Mouse (Mus musculus): ENCODE data around the gene Rrp12. TPM values are rescaled to one million over a fixed set of nuclear protein-coding genes. Genes with fewer than 3 reads are reported as not detected.
A peak's percentile ranks its signal among the peaks of the same experiment; 100 is the strongest.

Rrp12 gene
- polyA plus RNA-seq, 1 experiment from 2014 or later = 15.2 TPM

DNA sequence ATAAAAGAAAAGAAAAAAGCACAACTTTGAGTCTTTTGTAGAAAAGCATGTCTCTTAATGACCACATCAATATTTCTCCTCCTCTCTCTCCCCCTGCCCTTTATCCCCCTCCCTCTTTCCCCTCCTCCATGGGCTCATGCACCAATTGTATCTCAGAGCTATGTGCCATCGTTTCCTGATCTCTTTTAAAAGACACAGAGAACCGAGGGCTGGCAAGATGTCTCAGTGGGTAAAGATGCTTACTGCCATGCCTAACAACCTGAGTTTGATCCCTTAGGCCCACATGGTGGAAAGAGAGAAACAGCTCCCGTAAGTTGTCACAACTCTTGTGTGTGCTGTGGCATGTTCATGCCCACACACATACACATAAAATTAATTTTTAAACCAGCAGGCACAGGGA is 59.3 kb downstream of the Rrp12 start:
- Histone ChIP-seq H3K4me2 (peak overlapping the region; percentile 65), H3K4me1 (replicated peaks) (peaks cover 99% of the 10 kb centered on the region), H3K4me3 (replicated peaks) (peak overlapping the region; percentile 37), H3K36me3 (no peaks in the 10 kb centered on the region), H3K9me3 (replicated peaks) (no peaks in the 10 kb centered on the region), H3K27ac (peak overlapping the region; percentile 97), H3K27me3 (no peaks in the 10 kb centered on the region), H3K9ac (peak overlapping the region; percentile 66)
- DNase-seq (no peak), ATAC-seq (ENCODE audit: low read depth) (no peak)
- 36% methylated on average over 3 of the region's 3 CpGs for WGBS (ENCODE audit: insufficient replicate concordance)

DNA sequence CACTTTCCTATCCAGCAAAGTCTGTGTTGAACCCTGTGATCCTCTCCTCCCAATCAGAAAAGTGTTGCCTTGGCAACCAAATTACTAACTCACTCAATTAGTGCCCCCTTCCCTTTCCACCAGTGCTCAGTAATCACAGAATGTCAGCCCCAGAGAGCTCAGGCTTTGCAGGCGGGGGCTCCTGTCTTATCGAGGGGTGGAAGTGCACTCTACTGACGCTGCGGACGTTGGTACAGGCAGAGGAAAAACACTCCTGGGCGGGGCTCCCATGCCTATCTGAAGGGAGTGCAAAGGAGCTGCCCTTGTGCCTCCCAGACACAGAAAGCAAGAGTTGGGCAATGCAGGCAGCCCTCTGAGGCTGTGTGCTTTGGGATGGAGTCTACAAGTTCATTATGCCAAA is 60.2 kb downstream of the Rrp12 start:
- H3K4me1 ChIP-seq (replicated peaks) = peaks cover 99% of the 10 kb centered on the region
- ATAC-seq (ENCODE audit: low read depth) = peak; percentile 89
- H3K36me3 ChIP-seq = no peaks in the 10 kb centered on the region
- DNase-seq = peak; percentile 91
- H3K27me3 ChIP-seq = no peaks in the 10 kb centered on the region
- H3K4me2 ChIP-seq = peak overlapping the region; percentile 65
- no peaks in the 10 kb centered on the region for H3K9me3 ChIP-seq (replicated peaks)
- 0% methylated on average over 6 of the region's 6 CpGs for WGBS (ENCODE audit: insufficient replicate concordance)
- peak overlapping the region; percentile 37 for H3K4me3 ChIP-seq (replicated peaks)
- peak overlapping the region; percentile 97 for H3K27ac ChIP-seq
- H3K9ac ChIP-seq = peak overlapping the region; percentile 66

DNA sequence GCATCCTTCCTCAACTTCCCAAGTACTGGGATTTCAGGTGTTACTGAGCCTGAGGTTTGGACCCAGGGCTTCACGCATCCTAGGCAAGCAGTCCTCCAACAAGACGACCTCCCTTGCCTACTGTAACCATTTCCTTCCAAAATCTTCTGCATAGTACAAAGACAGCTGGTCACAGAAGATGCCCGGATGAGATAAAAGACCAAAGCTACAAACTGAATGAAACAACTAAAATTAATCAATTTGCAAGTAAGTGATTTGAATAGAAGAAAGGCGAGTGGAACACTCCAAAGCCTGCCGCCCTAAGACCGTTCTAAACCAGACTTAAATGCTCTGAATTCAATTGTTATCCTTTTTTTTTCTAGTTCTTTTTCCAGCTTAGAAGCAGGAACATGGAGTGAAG is 60.6 kb downstream of the Rrp12 start:
- Histone ChIP-seq H3K4me2 (peak overlapping the region; percentile 65), H3K9me3 (replicated peaks) (no peaks in the 10 kb centered on the region), H3K27me3 (no peaks in the 10 kb centered on the region), H3K27ac (peak overlapping the region; percentile 97), H3K4me3 (replicated peaks) (peak overlapping the region; percentile 37; the same call in 1 of the 2 replicates), H3K9ac (peak overlapping the region; percentile 66; the same call in 1 of the 2 replicates), H3K4me1 (replicated peaks) (peaks cover 99% of the 10 kb centered on the region), H3K36me3 (no peaks in the 10 kb centered on the region)
- 45% methylated on average over 6 of the region's 6 CpGs for WGBS (ENCODE audit: insufficient replicate concordance)
- DNase-seq (no peak), ATAC-seq (ENCODE audit: low read depth) (no peak)

DNA sequence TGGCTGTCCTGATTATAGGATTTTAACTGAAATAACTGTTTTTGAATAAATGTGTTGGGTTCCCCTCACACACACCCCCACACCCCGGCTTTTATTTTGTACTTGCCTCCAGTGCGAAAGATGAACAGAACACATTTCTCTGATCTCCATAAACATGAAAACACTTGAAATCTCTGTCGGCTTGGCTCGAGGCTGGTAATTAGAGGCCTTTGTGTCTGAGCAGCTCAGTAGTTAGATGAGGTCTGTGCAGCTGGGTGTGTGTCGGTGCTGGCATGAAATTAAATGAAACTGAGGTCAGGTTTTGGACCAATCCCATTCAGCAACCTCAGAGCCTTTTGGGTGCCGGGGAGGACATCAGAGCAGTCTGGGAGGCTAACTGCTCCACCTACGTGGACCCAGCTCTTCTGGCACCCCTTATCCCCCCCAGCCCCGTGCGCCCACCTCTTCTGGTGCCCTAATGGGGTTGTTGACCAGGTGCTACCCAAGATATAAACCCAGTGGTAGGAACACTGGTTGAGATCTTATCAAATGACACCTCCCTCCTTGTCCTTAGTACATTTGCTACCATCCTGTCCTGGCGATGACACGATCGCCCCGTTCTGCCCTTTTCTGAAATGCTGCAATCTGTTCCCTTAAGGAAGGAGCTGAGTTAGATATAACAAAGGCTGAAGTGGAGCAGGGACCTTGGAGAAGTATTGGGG is 63.3 kb downstream of the Rrp12 start:
- no peaks in the 10 kb centered on the region for H3K27me3 ChIP-seq
- ATAC-seq (ENCODE audit: low read depth) (no peak), DNase-seq (no peak)
- H3K4me3 ChIP-seq (replicated peaks) = peak overlapping the region; percentile 92
- H3K27ac ChIP-seq = peak overlapping the region; percentile 76
- 49% methylated on average over 13 of the region's 13 CpGs for WGBS (ENCODE audit: insufficient replicate concordance)
- peaks cover 81% of the 10 kb centered on the region for H3K4me1 ChIP-seq (replicated peaks)
- H3K36me3 ChIP-seq = no peaks in the 10 kb centered on the region
- peak overlapping the region; percentile 99 for H3K4me2 ChIP-seq
- no peaks in the 10 kb centered on the region for H3K9me3 ChIP-seq (replicated peaks)
- H3K9ac ChIP-seq = peak overlapping the region; percentile 94

DNA sequence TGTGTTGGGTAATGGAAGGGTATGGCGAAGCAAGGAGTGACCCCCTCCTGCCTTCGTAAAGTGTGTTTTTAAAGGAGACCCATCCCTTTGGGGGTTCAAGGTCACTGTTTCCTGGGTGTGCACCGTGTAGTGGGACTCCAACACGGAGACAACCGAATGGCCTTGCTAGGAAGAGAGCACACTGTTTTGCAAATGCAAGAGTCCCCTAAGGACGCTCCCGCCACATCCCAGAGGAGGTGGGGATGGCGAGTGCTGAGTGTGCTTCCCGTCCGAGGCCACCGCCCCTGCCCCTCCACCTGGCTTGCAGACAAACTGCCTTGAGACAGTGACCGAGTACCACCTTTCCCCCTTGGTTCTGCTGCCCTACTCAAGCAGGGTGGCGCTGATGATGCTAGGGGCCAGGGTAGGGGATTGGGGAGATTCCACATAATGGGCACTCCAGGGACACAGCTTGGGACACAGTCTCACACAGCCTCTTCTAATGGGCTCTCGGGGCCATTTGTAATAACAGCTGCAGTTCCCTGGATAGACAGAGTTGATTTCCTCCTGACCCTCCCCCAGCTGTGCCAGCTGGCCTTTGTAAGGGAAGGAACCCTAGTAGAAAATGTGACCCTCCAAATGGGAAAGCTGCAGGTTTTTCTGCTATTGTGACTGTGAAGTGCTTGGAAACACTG is 64.1 kb downstream of the Rrp12 start:
- no peaks in the 10 kb centered on the region for H3K36me3 ChIP-seq
- H3K9ac ChIP-seq = peak overlapping the region; percentile 94
- H3K27ac ChIP-seq = peak overlapping the region; percentile 76
- peak overlapping the region; percentile 92 for H3K4me3 ChIP-seq (replicated peaks)
- DNase-seq = no peak
- H3K9me3 ChIP-seq (replicated peaks) = no peaks in the 10 kb centered on the region
- ATAC-seq (ENCODE audit: low read depth) = no peak
- H3K4me1 ChIP-seq (replicated peaks) = peaks cover 73% of the 10 kb centered on the region
- H3K27me3 ChIP-seq = no peaks in the 10 kb centered on the region
- 14% methylated on average over 14 of the region's 14 CpGs for WGBS (ENCODE audit: insufficient replicate concordance)
- peak overlapping the region; percentile 99 for H3K4me2 ChIP-seq

DNA sequence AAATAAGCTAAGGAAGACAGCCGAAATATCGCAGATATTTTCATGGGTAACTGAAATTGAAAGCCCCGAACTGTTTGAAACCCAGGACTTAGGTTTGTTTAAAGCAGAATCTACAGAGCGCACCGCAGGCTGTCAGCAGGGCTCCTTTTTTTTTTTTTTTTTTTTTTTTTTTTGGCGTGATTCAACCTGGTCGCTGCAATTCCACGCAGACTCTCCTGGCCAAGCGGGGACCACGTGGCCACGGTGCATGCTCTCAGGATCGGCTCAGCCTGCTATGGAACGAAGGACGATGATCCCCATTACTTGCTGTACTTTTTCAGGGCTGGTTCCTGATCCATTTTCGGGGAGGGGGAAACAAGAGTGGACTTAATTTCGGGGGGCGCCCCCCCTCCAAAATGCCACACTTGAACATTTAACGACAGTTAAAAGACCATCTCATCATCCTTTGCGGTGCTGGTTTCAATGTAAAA is 64.8 kb downstream of the Rrp12 start:
- Histone ChIP-seq H3K4me2 (peak overlapping the region; percentile 99), H3K36me3 (no peaks in the 10 kb centered on the region), H3K9me3 (replicated peaks) (no peaks in the 10 kb centered on the region), H3K27ac (peak overlapping the region; percentile 94), H3K4me3 (replicated peaks) (peak overlapping the region; percentile 92), H3K27me3 (no peaks in the 10 kb centered on the region), H3K9ac (peak overlapping the region; percentile 94), H3K4me1 (replicated peaks) (peaks cover 66% of the 10 kb centered on the region)
- ATAC-seq (ENCODE audit: low read depth) (no peak), DNase-seq (no peak)
- under 1% methylated on average over 18 of the region's 19 CpGs for WGBS (ENCODE audit: insufficient replicate concordance)

DNA sequence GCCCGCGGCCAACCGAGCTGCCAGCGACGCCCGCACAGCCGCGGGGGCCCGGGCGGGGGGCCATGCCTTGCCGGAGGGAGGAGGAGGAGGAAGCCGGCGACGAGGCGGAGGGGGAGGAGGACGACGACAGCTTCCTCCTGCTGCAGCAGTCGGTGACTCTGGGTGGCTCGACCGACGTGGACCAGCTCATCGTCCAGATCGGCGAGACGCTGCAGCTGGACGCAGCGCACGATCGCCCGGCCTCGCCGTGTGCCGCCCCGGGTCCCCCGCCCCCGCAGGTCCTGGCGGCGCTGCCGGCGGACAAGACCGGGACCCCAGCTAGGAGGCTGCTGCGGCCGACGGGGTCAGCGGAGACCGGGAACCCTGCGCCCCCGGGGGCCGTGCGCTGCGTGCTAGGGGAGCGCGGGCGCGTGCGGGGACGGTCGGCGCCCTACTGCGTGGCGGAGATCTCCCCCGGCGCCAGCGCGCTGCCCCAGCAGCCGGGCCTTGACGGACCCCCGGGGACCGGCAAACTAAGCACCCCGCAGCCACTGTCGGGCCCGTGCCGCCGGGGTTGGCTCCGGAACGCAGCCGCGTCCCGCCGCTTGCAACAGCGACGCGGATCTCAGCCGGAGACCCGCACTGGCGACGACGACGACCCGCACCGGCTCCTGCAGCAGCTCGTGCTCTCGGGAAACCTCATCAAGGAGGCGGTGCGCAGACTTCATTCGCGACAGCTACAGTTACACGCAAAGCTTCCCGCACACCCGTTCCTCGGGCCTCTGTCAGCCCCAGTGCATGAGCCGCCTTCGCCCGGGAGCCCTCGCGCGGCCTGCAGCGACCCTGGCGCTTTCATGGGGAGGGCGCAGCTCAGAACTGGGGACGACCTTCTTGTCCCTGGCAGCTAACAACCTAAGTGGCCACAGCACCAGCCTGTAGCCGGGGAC is 65.6 kb downstream of the Rrp12 start:
- Histone ChIP-seq H3K27ac (peak overlapping the region; percentile 94), H3K9me3 (replicated peaks) (no peaks in the 10 kb centered on the region), H3K27me3 (no peaks in the 10 kb centered on the region), H3K9ac (peak overlapping the region; percentile 94), H3K4me3 (replicated peaks) (peak overlapping the region; percentile 92), H3K36me3 (no peaks in the 10 kb centered on the region), H3K4me1 (replicated peaks) (peaks cover 61% of the 10 kb centered on the region), H3K4me2 (peak overlapping the region; percentile 99)
- peak; percentile 52 for ATAC-seq (ENCODE audit: low read depth)
- no peak for DNase-seq
- under 1% methylated on average over 110 of the region's 112 CpGs for WGBS (ENCODE audit: insufficient replicate concordance)

DNA sequence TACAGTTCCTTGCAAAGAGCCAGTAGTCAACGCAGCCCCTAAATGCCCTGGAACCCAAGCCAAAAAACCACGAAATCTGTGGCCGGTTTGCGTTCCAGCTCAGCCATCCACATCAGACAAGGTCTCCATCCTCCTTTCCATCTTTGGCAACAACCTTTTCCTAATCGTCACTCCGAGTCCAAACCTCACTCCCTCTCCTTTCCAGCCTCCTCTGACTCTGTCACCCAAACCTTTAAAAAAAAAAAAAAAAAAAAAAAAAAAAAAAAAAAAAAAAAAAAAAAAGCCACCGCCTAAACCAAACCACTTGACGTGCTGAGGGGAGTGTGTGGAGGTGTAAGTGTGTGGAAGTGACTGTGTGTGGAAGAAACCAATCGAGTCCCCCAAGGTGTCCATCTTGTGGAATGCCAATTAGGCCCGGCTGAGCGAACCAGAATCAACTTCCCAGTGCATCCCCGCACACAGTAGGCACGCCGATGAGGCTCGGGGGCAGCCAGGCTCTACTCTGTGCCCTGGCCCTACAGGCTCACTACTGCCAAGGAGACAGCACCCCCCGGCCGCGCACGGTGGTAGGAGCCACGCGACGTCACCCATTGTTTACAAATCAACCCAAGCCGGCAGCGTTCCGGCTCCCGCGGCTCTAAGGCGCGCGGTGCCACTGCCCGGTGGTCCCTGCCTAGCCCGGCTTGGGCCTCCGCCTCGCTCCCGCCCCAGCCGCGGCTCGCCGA is 66.4 kb downstream of the Rrp12 start, which contains the start of gene Frat1:
Frat1 (plus strand) TSS at position 590 of the 725 bp plus-strand sequence.
- Histone ChIP-seq H3K4me1 (replicated peaks) (peaks cover 59% of the 10 kb centered on the region), H3K9me3 (replicated peaks) (no peaks in the 10 kb centered on the region), H3K4me3 (replicated peaks) (peak within 1 kb of the TSS; percentile 92), H3K4me2 (peak within 1 kb of the TSS; percentile 99), H3K9ac (peak within 1 kb of the TSS; percentile 94), H3K36me3 (no peaks in the 10 kb centered on the region), H3K27ac (peak within 1 kb of the TSS; percentile 94), H3K27me3 (no peaks in the 10 kb centered on the region)
- WGBS (ENCODE audit: insufficient replicate concordance) = under 1% methylated on average over 38 of the region's 39 CpGs
- DNase-seq = peak; percentile 88
- ATAC-seq (ENCODE audit: low read depth) = peak; percentile 88

DNA sequence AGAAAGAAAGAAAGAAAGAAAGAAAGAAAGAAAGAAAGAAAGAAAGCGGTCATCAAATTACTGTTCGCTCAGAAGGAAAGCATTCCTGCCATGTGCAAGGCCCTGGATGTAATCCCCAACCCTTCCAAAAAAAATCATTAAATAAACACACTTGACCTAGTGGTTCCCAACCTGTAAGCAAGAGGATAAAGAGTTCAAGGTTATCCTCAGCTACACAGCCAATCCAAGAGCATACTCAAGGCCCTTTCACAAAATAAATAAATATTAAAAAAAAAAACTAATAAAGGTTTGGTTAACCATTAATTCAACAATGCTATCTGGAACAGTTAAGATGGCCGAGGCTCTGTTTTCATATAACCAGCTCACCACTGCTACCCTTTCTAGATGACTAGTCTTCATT is 67.0 kb downstream of the Rrp12 start:
- Histone ChIP-seq H3K36me3 (no peaks in the 10 kb centered on the region), H3K9me3 (replicated peaks) (no peaks in the 10 kb centered on the region), H3K27ac (peak overlapping the region; percentile 94), H3K4me1 (replicated peaks) (peaks cover 55% of the 10 kb centered on the region), H3K9ac (peak overlapping the region; percentile 72), H3K27me3 (no peaks in the 10 kb centered on the region), H3K4me2 (peak overlapping the region; percentile 99), H3K4me3 (replicated peaks) (peak overlapping the region; percentile 92)
- ATAC-seq (ENCODE audit: low read depth) (no peak), DNase-seq (no peak)
- WGBS (ENCODE audit: insufficient replicate concordance) = 74% methylated on average over 3 of the region's 3 CpGs

DNA sequence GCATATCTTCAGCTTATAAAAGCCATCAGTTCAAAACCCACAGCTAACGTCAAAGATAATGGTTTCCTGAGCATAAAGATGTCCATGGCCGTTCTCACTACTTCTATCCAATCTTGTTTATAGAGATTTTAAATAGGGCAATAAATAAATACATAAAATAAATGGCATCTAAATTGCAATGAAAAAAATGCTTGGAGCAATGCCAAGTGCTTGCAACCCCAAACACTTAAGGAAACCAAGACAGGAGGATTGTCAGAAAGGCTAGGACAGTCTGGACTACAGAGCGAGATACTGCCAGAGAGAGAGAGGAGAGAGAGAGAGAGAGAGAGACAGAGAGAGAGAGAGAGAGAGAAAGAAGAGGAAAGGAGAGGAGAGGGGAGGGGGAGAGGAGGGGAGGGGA is 69.4 kb downstream of the Rrp12 start:
- no peak for ATAC-seq (ENCODE audit: low read depth)
- no peak overlapping the region for H3K27ac ChIP-seq
- 62% methylated on average over 3 of the region's 3 CpGs for WGBS (ENCODE audit: insufficient replicate concordance)
- no peak overlapping the region for H3K4me2 ChIP-seq
- no peaks in the 10 kb centered on the region for H3K9me3 ChIP-seq (replicated peaks)
- DNase-seq = no peak
- H3K9ac ChIP-seq = no peak overlapping the region
- peaks cover 44% of the 10 kb centered on the region for H3K4me1 ChIP-seq (replicated peaks)
- H3K4me3 ChIP-seq (replicated peaks) = no peak overlapping the region
- H3K27me3 ChIP-seq = no peaks in the 10 kb centered on the region
- H3K36me3 ChIP-seq = no peaks in the 10 kb centered on the region
